Mouse (Mus musculus) limb, embryonic 11.5 days (tissue): ENCODE results near the gene Mxd4. TPM values are rescaled to one million over a fixed set of nuclear protein-coding genes. Genes with fewer than 3 reads are reported as not detected.

Experiments used
- ATAC-seq: fragments of 200-750 bp; cut with Nextera tagmentation; 2 replicates; pipeline ENCODE4 v1.8.0; 2017; ENCODE audit warnings: low read depth; ENCODE audit not compliant: insufficient number of reproducible peaks, low FRiP score, low TSS enrichment
- DNase-seq: peaks from one replicate; pipeline ENCODE4 v3.0.0-alpha.2; 2015; ENCODE audit warnings: low spot score
- H3K27ac ChIP-seq: fragments of 300-500 bp; sonication (generic); replicated peaks from 2 replicates; pipeline ENCODE4 v1.5.1; 2014; ENCODE audit warnings: low read depth, mild to moderate bottlenecking, low read length
- H3K27me3 ChIP-seq: fragments of 300-500 bp; sonication (generic); 2 replicates; pipeline ENCODE4 v1.6.1; 2014; ENCODE audit warnings: mild to moderate bottlenecking, low read length, mixed read lengths; ENCODE audit not compliant: control insufficient read depth, insufficient read depth
- H3K36me3 ChIP-seq: fragments of 300-500 bp; sonication (generic); 2 replicates; pipeline ENCODE4 v1.6.1; 2014; ENCODE audit warnings: mild to moderate bottlenecking, low read length, moderate library complexity, mixed read lengths; ENCODE audit not compliant: control insufficient read depth, insufficient read depth
- H3K4me1 ChIP-seq: fragments of 300-500 bp; sonication (generic); 2 replicates; pipeline ENCODE4 v1.6.1; 2014; ENCODE audit warnings: low read length, mixed read lengths; ENCODE audit not compliant: control insufficient read depth, insufficient read depth
- H3K4me2 ChIP-seq: fragments of 300-500 bp; sonication (generic); 2 replicates; pipeline ENCODE4 v1.6.1; 2014; ENCODE audit warnings: low read depth, mild to moderate bottlenecking, moderate library complexity; ENCODE audit not compliant: severe bottlenecking
- H3K4me3 ChIP-seq: fragments of 300-500 bp; sonication (generic); 2 replicates; pipeline ENCODE4 v1.5.1; 2014; ENCODE audit warnings: low read depth, low read length
- H3K9ac ChIP-seq: fragments of 300-500 bp; sonication (generic); 2 replicates; pipeline ENCODE4 v1.6.1; 2014; ENCODE audit warnings: mild to moderate bottlenecking, low read length
- H3K9me3 ChIP-seq: fragments of 300-500 bp; sonication (generic); 2 replicates; pipeline ENCODE4 v1.6.1; 2016; ENCODE audit warnings: low read length; ENCODE audit not compliant: control insufficient read depth
- WGBS: fragments of 180-500 bp; shearing (Covaris S2); extraction: QIAGEN DNeasy Blood & Tissue Kit; methylation state at CpG from one replicate; pipeline ENCODE4 v1.1.7; 2014; 5-methylcytosine and 5-hydroxymethylcytosine counted together
- polyA plus RNA-seq: library from polyadenylated mRNA; unstranded; fragments of >200 nt; fragmentation: Nextera tagmentation; extraction: Ambion mirVana; gene quantifications from 2 replicates; pipeline ENCODE4 v1.2.1, GENCODE M21; 2014

The Mxd4 gene
- polyA plus RNA-seq, 1 experiment from 2014 or later: 28.3 TPM

GRCm38 (mm10) chr5:34205788-34206187 lies 18.3 kb upstream of the Mxd4 start:
- H3K27ac ChIP-seq: no peak overlapping the region
- no peaks in the 10 kb centered on the region for H3K27me3 ChIP-seq
- no peak overlapping the region for H3K4me2 ChIP-seq
- no peak overlapping the region for H3K9ac ChIP-seq
- H3K9me3 ChIP-seq: no peaks in the 10 kb centered on the region
- DNase-seq (no peak), ATAC-seq (no peak)
- 79% methylated on average over 2 of the region's 2 CpGs for WGBS
- H3K4me3 ChIP-seq: no peak overlapping the region
- H3K4me1 ChIP-seq: no peaks in the 10 kb centered on the region
- no peaks in the 10 kb centered on the region for H3K36me3 ChIP-seq

DNA sequence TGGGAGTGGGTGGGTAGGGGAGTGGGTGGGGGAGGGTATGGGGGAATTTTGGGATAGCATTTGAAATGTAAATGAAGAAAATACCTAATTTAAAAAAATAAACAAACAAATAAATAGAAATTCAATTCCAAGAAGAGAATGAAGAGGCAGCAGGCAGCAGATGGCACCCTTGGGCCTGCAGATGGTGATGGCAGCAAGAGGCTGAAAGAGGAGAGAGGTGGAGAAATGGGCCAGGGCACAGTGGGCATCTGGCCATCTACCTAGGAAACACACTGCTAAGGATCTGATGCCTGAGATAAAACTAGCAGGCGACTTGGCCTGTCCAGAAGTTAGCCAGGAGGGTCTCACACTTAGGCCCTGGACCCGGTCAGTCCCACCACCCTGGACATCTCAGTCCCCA lies 17.4 kb upstream of the Mxd4 start:
- H3K36me3 ChIP-seq: no peaks in the 10 kb centered on the region
- ATAC-seq (no peak), DNase-seq (no peak)
- no peaks in the 10 kb centered on the region for H3K27me3 ChIP-seq
- no peaks in the 10 kb centered on the region for H3K9me3 ChIP-seq
- H3K4me2 ChIP-seq: no peak overlapping the region
- WGBS: 77% methylated on average over 2 of the region's 2 CpGs
- no peak overlapping the region for H3K9ac ChIP-seq
- no peak overlapping the region for H3K27ac ChIP-seq
- no peaks in the 10 kb centered on the region for H3K4me1 ChIP-seq
- no peak overlapping the region for H3K4me3 ChIP-seq

- DNase-seq: no peak
These were observed 14.5 kb upstream of the Mxd4 start for GRCm38 (mm10) chr5:34202006-34202405.

DNA sequence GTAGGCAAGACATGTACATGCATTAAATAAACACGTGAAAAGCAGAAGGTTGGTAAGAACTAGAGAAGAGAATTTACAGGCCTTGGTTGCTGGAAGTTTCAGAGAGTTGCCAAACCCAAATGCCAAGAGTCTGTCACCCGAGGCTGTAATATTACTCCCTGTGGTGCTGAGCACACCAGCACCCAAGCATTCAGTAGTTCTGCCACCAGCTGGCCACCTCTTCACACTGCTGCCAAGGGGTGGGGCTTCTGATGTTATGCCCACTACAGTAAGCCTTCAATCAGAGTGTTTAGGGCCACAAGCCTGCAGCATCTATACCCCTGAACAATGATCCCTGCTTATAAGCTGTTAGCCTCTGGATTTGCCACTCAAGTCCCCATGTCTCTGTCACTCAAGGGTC lies 13.9 kb upstream of the Mxd4 start:
- ATAC-seq (no peak), DNase-seq (no peak)
- Histone ChIP-seq H3K27ac (no peak overlapping the region), H3K36me3 (no peaks in the 10 kb centered on the region), H3K4me2 (no peak overlapping the region), H3K27me3 (no peaks in the 10 kb centered on the region), H3K4me3 (no peak overlapping the region), H3K9me3 (no peaks in the 10 kb centered on the region), H3K9ac (no peak overlapping the region), H3K4me1 (no peaks in the 10 kb centered on the region)
- 73% methylated on average over 2 of the region's 2 CpGs for WGBS

More at GRCm38 (mm10) chr5:34202006-34202405, 14.5 kb upstream of the Mxd4 start:
- H3K27ac ChIP-seq: no peak overlapping the region
- 88% methylated on average over 4 of the region's 4 CpGs for WGBS
- no peak overlapping the region for H3K4me2 ChIP-seq
- H3K27me3 ChIP-seq: no peaks in the 10 kb centered on the region
- no peak overlapping the region for H3K4me3 ChIP-seq
- no peak for ATAC-seq
- H3K4me1 ChIP-seq: no peaks in the 10 kb centered on the region
- no peaks in the 10 kb centered on the region for H3K9me3 ChIP-seq
- no peaks in the 10 kb centered on the region for H3K36me3 ChIP-seq
- no peak overlapping the region for H3K9ac ChIP-seq

DNA sequence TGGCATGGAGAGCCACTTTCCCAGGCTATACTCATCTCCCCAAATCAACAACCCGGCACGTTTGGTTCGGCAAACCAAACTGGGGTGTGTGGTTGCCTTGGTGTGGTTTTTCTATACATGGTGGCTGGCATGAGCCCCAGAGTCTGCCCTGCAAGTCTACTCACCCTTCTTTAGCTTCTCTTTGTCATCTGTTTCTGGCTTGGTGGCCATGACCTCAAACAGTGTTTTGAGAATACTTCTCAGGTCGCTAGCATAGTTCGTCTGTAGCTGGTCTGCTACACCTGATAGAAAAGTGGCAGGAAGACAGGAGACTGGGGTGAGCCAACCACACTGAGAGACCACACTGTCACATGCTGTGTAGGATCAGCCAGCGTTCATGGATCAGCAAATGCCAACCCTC lies 11.1 kb upstream of the Mxd4 start:
- Histone ChIP-seq H3K9ac (no peak overlapping the region), H3K36me3 (no peaks in the 10 kb centered on the region), H3K4me1 (no peaks in the 10 kb centered on the region), H3K4me3 (no peak overlapping the region), H3K9me3 (no peaks in the 10 kb centered on the region), H3K4me2 (no peak overlapping the region), H3K27ac (no peak overlapping the region), H3K27me3 (no peaks in the 10 kb centered on the region)
- DNase-seq (no peak), ATAC-seq (no peak)
- 82% methylated on average over 6 of the region's 6 CpGs for WGBS

DNA sequence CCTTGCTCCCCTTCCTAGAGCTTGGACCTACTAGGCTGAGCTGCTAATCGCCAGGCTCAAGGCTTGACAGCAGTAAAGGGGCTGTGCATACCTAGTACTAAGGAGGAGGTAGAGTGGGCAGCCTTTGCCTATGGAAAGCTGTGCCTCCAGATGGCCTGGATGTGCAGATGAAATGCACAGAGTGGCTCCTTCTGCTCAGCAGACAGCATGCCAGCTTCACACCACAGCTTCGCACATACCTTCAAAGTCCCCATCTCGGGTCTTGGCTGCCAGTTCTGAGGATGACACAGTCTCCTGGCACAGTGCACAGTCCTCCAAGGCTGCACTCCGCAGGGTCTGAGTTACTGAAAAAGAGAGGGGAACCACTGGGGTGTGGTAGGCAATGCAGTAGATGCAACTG lies 9.7 kb upstream of the Mxd4 start:
- WGBS: 72% methylated on average over 4 of the region's 4 CpGs
- H3K9me3 ChIP-seq: no peaks in the 10 kb centered on the region
- H3K4me2 ChIP-seq: no peak overlapping the region
- ATAC-seq (no peak), DNase-seq (no peak)
- no peaks in the 10 kb centered on the region for H3K36me3 ChIP-seq
- H3K9ac ChIP-seq: no peak overlapping the region
- H3K4me3 ChIP-seq: no peak overlapping the region
- H3K27ac ChIP-seq: no peak overlapping the region
- H3K27me3 ChIP-seq: no peaks in the 10 kb centered on the region
- H3K4me1 ChIP-seq: no peaks in the 10 kb centered on the region

GRCm38 (mm10) chr5:34196423-34196822 lies 8.9 kb upstream of the Mxd4 start:
- Histone ChIP-seq H3K4me3 (no peak overlapping the region), H3K9me3 (no peaks in the 10 kb centered on the region), H3K9ac (no peak overlapping the region), H3K4me1 (no peaks in the 10 kb centered on the region), H3K4me2 (no peak overlapping the region), H3K27ac (no peak overlapping the region), H3K27me3 (no peaks in the 10 kb centered on the region), H3K36me3 (no peaks in the 10 kb centered on the region)
- no peak for ATAC-seq
- 82% methylated on average over 7 of the region's 7 CpGs for WGBS
- DNase-seq: no peak

- Histone ChIP-seq H3K27me3 (no peaks in the 10 kb centered on the region), H3K9me3 (no peaks in the 10 kb centered on the region), H3K4me1 (no peaks in the 10 kb centered on the region), H3K4me2 (no peak overlapping the region), H3K36me3 (no peaks in the 10 kb centered on the region), H3K27ac (no peak overlapping the region), H3K4me3 (no peak overlapping the region), H3K9ac (no peak overlapping the region)
- DNase-seq (no peak), ATAC-seq (no peak)
- 96% methylated on average over 12 of the region's 12 CpGs for WGBS
These were observed 8.3 kb upstream of the Mxd4 start for GRCm38 (mm10) chr5:34195786-34196185.

DNA sequence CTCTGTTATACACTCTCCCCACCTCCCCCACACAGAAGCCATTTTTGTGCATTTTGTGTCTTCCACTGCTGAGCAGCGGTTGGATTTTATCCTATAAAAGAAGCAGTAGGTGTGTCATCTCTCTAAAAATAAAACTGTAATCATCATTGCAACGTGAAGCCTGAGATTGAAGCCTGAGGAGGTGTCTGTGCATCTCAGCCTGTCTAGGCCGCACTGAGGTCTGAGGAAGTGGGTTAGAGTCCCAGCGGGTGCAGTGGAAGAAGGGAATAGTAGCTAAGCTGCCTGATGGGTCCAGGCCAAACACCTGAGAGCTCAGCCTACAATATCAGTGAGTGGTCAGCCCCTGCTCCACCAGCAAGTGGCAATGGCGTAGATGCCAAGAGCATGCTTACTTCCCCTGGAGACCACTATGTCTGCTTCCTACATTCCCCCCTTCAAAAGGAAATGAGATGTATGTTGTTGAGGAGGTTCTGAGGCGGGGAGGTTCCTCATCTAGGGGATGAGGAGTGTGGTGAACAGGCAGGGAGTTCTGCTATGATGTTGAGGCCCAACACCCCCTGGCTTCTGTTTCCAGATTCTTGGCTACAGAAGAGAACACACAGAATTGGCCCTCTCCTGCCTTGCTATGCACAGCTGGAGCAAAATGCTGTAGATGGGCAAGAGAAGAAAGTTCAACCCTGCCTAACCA lies 7.6 kb upstream of the Mxd4 start:
- no peak for DNase-seq
- Histone ChIP-seq H3K9ac (no peak overlapping the region), H3K4me3 (no peak overlapping the region), H3K36me3 (no peaks in the 10 kb centered on the region), H3K9me3 (no peaks in the 10 kb centered on the region), H3K4me2 (no peak overlapping the region), H3K27ac (no peak overlapping the region), H3K27me3 (no peaks in the 10 kb centered on the region), H3K4me1 (no peaks in the 10 kb centered on the region)
- 85% methylated on average over 6 of the region's 6 CpGs for WGBS
- no peak for ATAC-seq
